Mouse (Mus musculus) cortical plate, adult 2 months (tissue): ENCODE data around the gene Map3k5.

Experiments
- CTCF ChIP-seq: fragments of 200-500 bp; IDR thresholded peaks from 2 replicates; pipeline ENCODE4 v1.5.1; 2011; ENCODE audit warnings: mild to moderate bottlenecking, control low read depth, low read length; ENCODE audit not compliant: insufficient read depth; ENCODE audit errors: extremely low read depth
- POLR2A ChIP-seq: fragments of 200-500 bp; IDR thresholded peaks from 2 replicates; pipeline ENCODE4 v1.6.1; 2011; ENCODE audit warnings: mild to moderate bottlenecking, low read length, control low read depth; ENCODE audit not compliant: insufficient read depth; ENCODE audit errors: extremely low read depth

GRCm38 (mm10) chr10:20021670-20022468 lies 87.6 kb downstream of the Map3k5 start:
- no peak for TF ChIP-seq POLR2A
- no peak for TF ChIP-seq CTCF
